Mouse (Mus musculus) ovary, postnatal 14 days (tissue): ENCODE measurements around the gene Golm1.

Experiments used
- DNase-seq: peaks from one replicate; pipeline ENCODE4 v3.0.0; 2022; ENCODE audit warnings: low spot score

Gene Golm1

DNA sequence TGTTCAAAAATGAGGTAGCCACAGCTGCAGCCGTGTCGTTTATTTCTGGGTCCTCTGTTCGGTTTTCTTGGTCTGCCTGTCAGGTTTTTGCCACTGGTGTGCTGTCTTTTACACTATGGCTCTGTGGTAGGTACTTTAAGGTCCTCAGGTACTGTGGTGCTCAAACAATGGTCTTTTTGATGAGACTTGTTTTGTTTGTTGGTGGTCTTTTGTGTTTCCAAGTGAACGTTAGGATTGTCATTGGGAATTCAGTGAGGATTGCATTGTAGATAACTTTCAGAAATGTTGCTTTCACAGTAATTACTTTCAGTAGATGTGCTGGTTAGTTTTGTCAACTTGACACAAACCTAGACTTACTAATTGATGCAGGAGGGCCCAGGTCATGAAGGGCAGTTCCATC, 85.9 kb downstream of the Golm1 start:
- no peak for DNase-seq

DNA sequence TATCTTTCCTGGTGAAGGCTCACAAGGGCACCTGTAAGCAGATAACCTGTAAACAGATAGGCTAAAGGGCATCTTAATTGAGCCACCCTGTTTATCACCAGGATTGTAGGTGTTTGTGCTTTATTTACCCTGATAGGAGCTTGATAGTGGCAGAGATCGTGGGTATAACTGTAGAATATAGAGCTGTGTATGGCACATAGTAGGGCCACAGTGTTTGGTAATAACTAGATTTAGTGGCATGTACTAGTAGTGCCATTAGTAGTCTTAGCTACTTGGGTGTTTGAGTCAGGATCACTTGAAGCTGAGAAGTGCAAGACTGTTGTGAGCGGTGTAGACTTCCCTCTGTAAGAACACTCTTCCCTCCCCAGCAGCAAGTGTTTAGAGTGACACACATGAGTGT, 88.4 kb downstream of the Golm1 start:
- DNase-seq, result no peak

DNA sequence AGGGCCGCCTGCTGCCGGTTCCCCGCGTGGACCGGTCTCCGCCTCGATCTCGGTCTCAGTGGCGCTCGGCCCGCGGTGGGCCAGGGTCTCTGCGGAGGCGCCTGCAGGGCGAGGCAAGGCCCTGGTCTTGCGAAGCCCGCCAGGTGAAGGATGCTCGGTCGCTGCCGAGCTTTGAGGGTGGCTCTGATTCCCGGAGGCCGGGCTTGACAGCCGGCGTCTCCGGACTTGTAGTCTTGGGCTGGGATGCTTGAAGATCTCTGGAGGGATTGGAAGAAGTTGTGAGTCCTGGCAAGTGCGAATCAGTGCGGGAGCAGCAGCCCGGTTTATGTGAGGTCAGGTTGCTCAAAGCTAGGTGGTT, 90.0 kb downstream of the Golm1 start:
- DNase-seq, result peak; percentile 23

DNA sequence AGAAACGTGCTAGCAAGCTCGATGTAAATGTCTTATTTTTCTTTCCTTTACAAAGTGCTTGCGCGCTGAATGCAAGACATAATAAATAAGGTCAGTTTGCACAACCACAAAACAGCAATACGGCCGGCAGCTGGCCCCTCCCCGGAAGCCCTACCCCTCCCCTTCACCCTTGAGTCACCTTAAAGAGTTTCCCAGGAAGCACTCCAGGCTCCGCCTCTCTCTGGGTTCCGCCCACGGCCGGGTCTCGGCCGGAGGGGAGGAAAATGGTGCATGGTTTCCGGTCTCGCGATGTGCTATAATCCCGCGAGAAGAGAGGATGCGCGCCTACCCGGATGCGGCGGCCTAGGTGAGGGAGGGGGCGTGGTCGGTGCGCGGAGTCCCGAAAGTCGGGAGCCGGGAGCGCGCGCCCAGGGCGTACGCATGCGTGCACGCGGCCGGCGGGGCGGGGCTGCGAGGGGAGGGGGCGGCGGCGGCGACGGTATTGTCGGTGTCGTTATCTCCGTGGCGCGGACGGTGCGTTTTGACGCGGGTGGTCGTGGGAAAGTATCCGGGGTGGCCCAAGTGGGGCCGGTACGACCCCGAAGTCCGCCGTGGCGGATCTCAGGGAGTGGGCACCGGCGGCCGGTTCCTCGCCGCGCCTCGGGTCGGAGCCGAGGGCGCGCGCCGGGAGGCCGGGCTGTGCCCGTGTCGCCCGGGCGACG, 90.5 kb downstream of the Golm1 start, which contains the start of the genes Agtpbp1 and Naa35:
TSS of gene Agtpbp1 (minus strand) at position 281 of the 701 bp plus-strand sequence.
TSS of gene Naa35 (plus strand) at position 313 of the 701 bp plus-strand sequence.
- DNase-seq, result peak; percentile 98
